Mouse (Mus musculus): Measurements from ENCODE around the gene Myom1.

DNA sequence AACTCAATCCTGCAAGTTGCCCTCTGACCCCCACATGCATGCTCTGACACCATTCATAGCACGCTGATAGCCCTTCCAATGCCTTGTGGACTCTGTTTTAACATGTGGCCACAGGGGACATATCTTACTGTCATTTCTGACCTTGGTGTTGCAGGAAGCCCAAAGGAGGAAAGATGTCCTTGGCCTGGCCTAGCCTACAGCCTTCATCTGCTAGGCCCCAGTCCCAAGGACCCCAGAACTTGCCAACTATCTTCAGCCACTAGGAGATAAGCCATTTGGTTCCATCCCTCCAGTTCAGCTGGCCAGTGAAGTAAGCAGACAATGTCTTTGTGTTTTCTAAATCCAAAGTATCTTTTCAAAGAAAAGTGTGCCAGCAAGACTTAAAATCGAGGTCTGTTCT, 37.2 kb upstream of the Myom1 start:
- TF ChIP-seq TAL1 (IDR thresholded peaks at IDR 0.05; ENCODE audit: low read length): no peak
- TF ChIP-seq GATA1 (IDR thresholded peaks at IDR 0.05; ENCODE audit: low read length): no peak

Measured in erythroblast, embryonic 14.5 days (primary cell).